Mouse (Mus musculus) stomach, embryonic 15.5 days (tissue): ENCODE results near the gene Amz2. TPM values are rescaled to one million over a fixed set of nuclear protein-coding genes. Genes with fewer than 3 reads are reported as not detected.
A peak's percentile ranks its signal among the peaks of the same experiment; 100 is the strongest.

Experiments
- ATAC-seq: fragments of 200-750 bp; cut with Nextera tagmentation; 2 replicates; pipeline ENCODE4 v1.8.0; 2017; ENCODE audit warnings: low read depth, moderate number of reproducible peaks, moderate TSS enrichment; ENCODE audit not compliant: insufficient read depth, low FRiP score
- H3K27ac ChIP-seq: fragments of 300-500 bp; sonication (generic); 2 replicates; pipeline ENCODE4 v1.5.1; 2015; ENCODE audit warnings: mild to moderate bottlenecking, inconsistent platforms
- H3K27me3 ChIP-seq: fragments of 300-500 bp; sonication (generic); replicated peaks from 2 replicates; pipeline ENCODE4 v1.6.1; 2015; ENCODE audit warnings: inconsistent platforms
- H3K36me3 ChIP-seq: fragments of 300-500 bp; sonication (generic); 2 replicates; pipeline ENCODE4 v1.6.1; 2015; ENCODE audit warnings: inconsistent platforms
- H3K4me1 ChIP-seq: fragments of 300-500 bp; sonication (generic); 2 replicates; pipeline ENCODE4 v1.6.1; 2015; ENCODE audit warnings: inconsistent platforms
- H3K4me2 ChIP-seq: fragments of 300-500 bp; sonication (generic); 2 replicates; pipeline ENCODE4 v1.6.1; 2015; ENCODE audit warnings: mild to moderate bottlenecking, inconsistent platforms
- H3K4me3 ChIP-seq: fragments of 300-500 bp; sonication (generic); replicated peaks from 2 replicates; pipeline ENCODE4 v1.5.1; 2015; ENCODE audit warnings: inconsistent platforms
- H3K9ac ChIP-seq: fragments of 300-500 bp; sonication (generic); 2 replicates; pipeline ENCODE4 v1.6.1; 2015; ENCODE audit warnings: inconsistent platforms
- H3K9me3 ChIP-seq: fragments of 300-500 bp; sonication (generic); 2 replicates; pipeline ENCODE4 v1.6.1; 2016; ENCODE audit warnings: inconsistent platforms
- WGBS: fragments of 180-500 bp; shearing (Covaris S2); methylation state at CpG from one replicate; pipeline ENCODE4 v1.1.7; 2015; 5-methylcytosine and 5-hydroxymethylcytosine counted together
- polyA plus RNA-seq: library from polyadenylated mRNA; unstranded; fragments of >200 nt; fragmentation: Nextera tagmentation; extraction: Ambion mirVana; gene quantifications from 2 replicates; pipeline ENCODE4 v1.2.1, GENCODE M21; 2015

Amz2 gene
- polyA plus RNA-seq: 35.7 and 40.4 TPM in 2 replicates

- Histone ChIP-seq H3K9me3 (no peaks in the 10 kb centered on the region), H3K36me3 (peaks cover 9% of the 10 kb centered on the region), H3K9ac (peak within 1 kb of the TSS; percentile 68), H3K27me3 (no peaks in the 10 kb centered on the region), H3K4me2 (peak within 1 kb of the TSS; percentile 88), H3K27ac (peak within 1 kb of the TSS; percentile 93), H3K4me1 (peaks cover 9% of the 10 kb centered on the region), H3K4me3 (peak within 1 kb of the TSS; percentile 69)
- ATAC-seq: peak; percentile 97
- under 1% methylated on average over 65 of the region's 65 CpGs for WGBS
Observed at GRCm38 (mm10) chr11:109425392-109426271, at the start of gene Amz2. TSS of gene Amz2 (plus strand) at chr11:109425946.

GRCm38 (mm10) chr11:109376484-109377143 is 49.1 kb upstream of the Amz2 start:
- 37% methylated on average over 7 of the region's 7 CpGs for WGBS
- H3K9me3 ChIP-seq: no peaks in the 10 kb centered on the region
- H3K36me3 ChIP-seq: 0 out of 2 replicates have a peak, but pooled peaks cover 3% of the 10 kb centered on the region
- no peak overlapping the region for H3K4me3 ChIP-seq
- no peaks in the 10 kb centered on the region for H3K27me3 ChIP-seq
- peaks cover 20% of the 10 kb centered on the region for H3K4me1 ChIP-seq
- H3K4me2 ChIP-seq: no peak overlapping the region
- ATAC-seq: no peak
- no peak overlapping the region for H3K9ac ChIP-seq
- H3K27ac ChIP-seq: 0 out of 2 replicates have a peak overlapping the region, but pooled peaks have one; percentile 5

GRCm38 (mm10) chr11:109377477-109377876 is 48.3 kb upstream of the Amz2 start:
- Histone ChIP-seq H3K4me2 (no peak overlapping the region), H3K4me3 (no peak overlapping the region), H3K4me1 (peaks cover 20% of the 10 kb centered on the region), H3K27me3 (no peaks in the 10 kb centered on the region), H3K9ac (no peak overlapping the region), H3K9me3 (no peaks in the 10 kb centered on the region), H3K36me3 (0 out of 2 replicates have a peak, but pooled peaks cover 3% of the 10 kb centered on the region), H3K27ac (no peak overlapping the region)
- WGBS: 48% methylated on average over 10 of the region's 10 CpGs
- no peak for ATAC-seq

DNA sequence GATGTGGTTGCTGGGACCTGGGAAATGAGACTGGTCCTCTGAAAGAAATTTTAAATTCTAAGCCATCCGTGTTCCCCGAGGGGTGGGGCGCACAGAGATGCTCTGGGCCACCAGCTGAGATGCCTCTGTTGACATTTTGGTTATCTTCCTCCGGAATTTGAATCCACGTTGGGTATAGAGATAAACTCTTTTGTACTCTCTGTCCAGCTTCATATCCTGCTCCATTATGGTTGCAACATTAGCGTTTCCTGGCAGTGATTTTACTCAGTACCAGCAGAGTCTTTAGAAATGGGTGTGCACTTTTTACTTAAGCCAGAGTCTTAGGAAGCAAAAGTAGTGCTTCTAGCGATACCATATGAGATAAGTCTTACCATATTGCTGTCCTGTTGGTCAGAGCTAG is 47.7 kb upstream of the Amz2 start:
- Histone ChIP-seq H3K27ac (no peak overlapping the region), H3K36me3 (0 out of 2 replicates have a peak, but pooled peaks cover 3% of the 10 kb centered on the region), H3K27me3 (no peaks in the 10 kb centered on the region), H3K9ac (no peak overlapping the region), H3K4me3 (no peak overlapping the region), H3K4me1 (peaks cover 20% of the 10 kb centered on the region), H3K9me3 (no peaks in the 10 kb centered on the region), H3K4me2 (no peak overlapping the region)
- ATAC-seq: no peak
- WGBS: 53% methylated on average over 7 of the region's 7 CpGs

- WGBS: 72% methylated on average over 5 of the region's 5 CpGs
- Histone ChIP-seq H3K27me3 (no peaks in the 10 kb centered on the region), H3K9ac (no peak overlapping the region), H3K36me3 (no peaks in the 10 kb centered on the region), H3K4me1 (peaks cover 20% of the 10 kb centered on the region), H3K27ac (no peak overlapping the region), H3K9me3 (no peaks in the 10 kb centered on the region), H3K4me3 (no peak overlapping the region), H3K4me2 (no peak overlapping the region)
- ATAC-seq: no peak
Observed at GRCm38 (mm10) chr11:109380662-109381061, 45.1 kb upstream of the Amz2 start.

GRCm38 (mm10) chr11:109385296-109385695 is 40.5 kb upstream of the Amz2 start:
- Histone ChIP-seq H3K9me3 (no peaks in the 10 kb centered on the region), H3K27ac (no peak overlapping the region), H3K4me3 (no peak overlapping the region), H3K9ac (no peak overlapping the region), H3K36me3 (no peaks in the 10 kb centered on the region), H3K4me2 (no peak overlapping the region), H3K27me3 (no peaks in the 10 kb centered on the region), H3K4me1 (0 out of 2 replicates have a peak, but pooled peaks cover 10% of the 10 kb centered on the region)
- no peak for ATAC-seq
- WGBS: 90% methylated on average over 8 of the region's 8 CpGs

- 62% methylated on average over 5 of the region's 5 CpGs for WGBS
- no peaks in the 10 kb centered on the region for H3K9me3 ChIP-seq
- no peak for ATAC-seq
- no peak overlapping the region for H3K9ac ChIP-seq
- no peaks in the 10 kb centered on the region for H3K36me3 ChIP-seq
- no peak overlapping the region for H3K4me2 ChIP-seq
- no peak overlapping the region for H3K27ac ChIP-seq
- H3K27me3 ChIP-seq: no peaks in the 10 kb centered on the region
- no peak overlapping the region for H3K4me3 ChIP-seq
- 0 out of 2 replicates have a peak, but pooled peaks cover 10% of the 10 kb centered on the region for H3K4me1 ChIP-seq
Observed at GRCm38 (mm10) chr11:109389046-109389445, 36.7 kb upstream of the Amz2 start.

- H3K4me3 ChIP-seq: no peak overlapping the region
- WGBS: 92% methylated on average over 7 of the region's 7 CpGs
- H3K27ac ChIP-seq: no peak overlapping the region
- 0 out of 2 replicates have a peak, but pooled peaks cover 10% of the 10 kb centered on the region for H3K4me1 ChIP-seq
- no peak for ATAC-seq
- H3K27me3 ChIP-seq: no peaks in the 10 kb centered on the region
- H3K36me3 ChIP-seq: peaks cover 8% of the 10 kb centered on the region
- H3K4me2 ChIP-seq: no peak overlapping the region
- H3K9ac ChIP-seq: no peak overlapping the region
- no peaks in the 10 kb centered on the region for H3K9me3 ChIP-seq
Observed at GRCm38 (mm10) chr11:109391200-109391599, 34.5 kb upstream of the Amz2 start.

DNA sequence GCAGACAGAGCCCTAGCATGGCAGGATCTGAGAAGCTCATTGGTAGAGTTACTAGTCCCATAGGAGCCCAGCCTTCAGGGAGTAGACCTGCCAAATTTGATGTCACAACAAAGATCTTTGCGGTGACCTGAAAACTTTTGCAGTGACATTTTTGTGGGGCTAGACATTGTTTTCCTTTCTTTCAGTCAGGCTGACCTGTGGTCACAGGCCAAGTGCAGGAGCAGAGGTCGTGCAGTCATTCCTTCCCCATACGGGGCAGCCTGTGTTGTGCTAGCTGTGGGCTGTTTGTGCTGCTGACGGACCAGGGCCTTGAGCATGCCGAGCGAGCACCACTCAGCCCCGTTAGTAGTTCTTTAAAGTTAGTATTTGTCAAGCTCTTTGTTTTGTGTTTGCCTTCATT is 34.0 kb upstream of the Amz2 start:
- H3K9ac ChIP-seq: no peak overlapping the region
- 66% methylated on average over 7 of the region's 7 CpGs for WGBS
- H3K36me3 ChIP-seq: peaks cover 11% of the 10 kb centered on the region
- H3K27me3 ChIP-seq: no peaks in the 10 kb centered on the region
- no peak overlapping the region for H3K4me3 ChIP-seq
- no peaks in the 10 kb centered on the region for H3K9me3 ChIP-seq
- H3K4me2 ChIP-seq: no peak overlapping the region
- no peak overlapping the region for H3K27ac ChIP-seq
- H3K4me1 ChIP-seq: 0 out of 2 replicates have a peak, but pooled peaks cover 10% of the 10 kb centered on the region
- no peak for ATAC-seq

GRCm38 (mm10) chr11:109392601-109393000 is 33.1 kb upstream of the Amz2 start:
- H3K27ac ChIP-seq: no peak overlapping the region
- no peak for ATAC-seq
- no peak overlapping the region for H3K4me3 ChIP-seq
- WGBS: 79% methylated on average over 9 of the region's 9 CpGs
- H3K9me3 ChIP-seq: no peaks in the 10 kb centered on the region
- H3K36me3 ChIP-seq: peaks cover 17% of the 10 kb centered on the region
- H3K4me2 ChIP-seq: no peak overlapping the region
- 0 out of 2 replicates have a peak, but pooled peaks cover 10% of the 10 kb centered on the region for H3K4me1 ChIP-seq
- H3K27me3 ChIP-seq: no peaks in the 10 kb centered on the region
- H3K9ac ChIP-seq: no peak overlapping the region

GRCm38 (mm10) chr11:109394758-109395157 is 31.0 kb upstream of the Amz2 start:
- no peaks in the 10 kb centered on the region for H3K4me1 ChIP-seq
- no peaks in the 10 kb centered on the region for H3K9me3 ChIP-seq
- WGBS: 85% methylated on average over 9 of the region's 9 CpGs
- no peak overlapping the region for H3K9ac ChIP-seq
- no peak for ATAC-seq
- no peaks in the 10 kb centered on the region for H3K27me3 ChIP-seq
- H3K4me3 ChIP-seq: no peak overlapping the region
- H3K36me3 ChIP-seq: peaks cover 17% of the 10 kb centered on the region
- no peak overlapping the region for H3K27ac ChIP-seq
- no peak overlapping the region for H3K4me2 ChIP-seq

- peaks cover 17% of the 10 kb centered on the region for H3K36me3 ChIP-seq
- no peaks in the 10 kb centered on the region for H3K4me1 ChIP-seq
- H3K9me3 ChIP-seq: no peaks in the 10 kb centered on the region
- ATAC-seq: no peak
- no peak overlapping the region for H3K4me3 ChIP-seq
- H3K27ac ChIP-seq: no peak overlapping the region
- H3K27me3 ChIP-seq: no peaks in the 10 kb centered on the region
- 89% methylated on average over 9 of the region's 9 CpGs for WGBS
- H3K9ac ChIP-seq: no peak overlapping the region
- H3K4me2 ChIP-seq: no peak overlapping the region
Observed at GRCm38 (mm10) chr11:109395291-109395690, 30.5 kb upstream of the Amz2 start.
